12 mouse cellular contexts compared by ENCODE assay signal in genomic region chr2:129998476-129998875, GRCm38 (mm10). TPM values are rescaled to one million over a fixed set of nuclear protein-coding genes. Genes with fewer than 3 reads are reported as not detected.
DNase-seq lines count a peak whose midpoint lies in the region; ATAC-seq and TF ChIP-seq lines count a peak whose summit lies in the region.
"Had no signal": no experiment of that assay in that cellular context is flagged by ENCODE, and none has a peak within 500 bp of the region (broad histone marks: within the 10 kb centered on the region; RNA-seq: fewer than 3 reads in every experiment).

No protein-coding gene starts in this region.

- WGBS in midbrain, postnatal 0 days, result 69% methylated on average over 7 of the region's 7 CpGs
- WGBS in midbrain, embryonic 16.5 days, result 70% methylated on average over 7 of the region's 7 CpGs
- 76% methylated on average over 7 of the region's 7 CpGs for WGBS in kidney, embryonic 14.5 days
- 72% methylated on average over 7 of the region's 7 CpGs for WGBS in hindbrain, embryonic 12.5 days

- H3K9me3 ChIP-seq in midbrain, postnatal 0 days (ENCODE audit: low read length), result no peaks in the 10 kb centered on the region
- no peaks in the 10 kb centered on the region for H3K9me3 ChIP-seq in midbrain, embryonic 16.5 days (replicated peaks; ENCODE audit: control insufficient read depth, low read length, poor library complexity, severe bottlenecking)
- H3K9me3 ChIP-seq in kidney, embryonic 14.5 days (ENCODE audit: control insufficient read depth, low read length), result no peaks in the 10 kb centered on the region
- H3K9me3 ChIP-seq in hindbrain, embryonic 12.5 days (replicated peaks), result no peaks in the 10 kb centered on the region
- H3K9me3 ChIP-seq: hindbrain, embryonic 15.5 days; liver, embryonic 12.5 days had no signal

- DNase-seq in midbrain, postnatal 0 days (ENCODE audit: low spot score), result peak; percentile 41
- peak; percentile 64 to 65 for DNase-seq in cerebellum, postnatal 36 days
- DNase-seq in layer of hippocampus, postnatal 25 days (ENCODE audit: extremely low spot score in 1 of 2, low spot score in 1 of 2), result peak; percentile 66 to 74
- DNase-seq in kidney, postnatal 4 days, result no peak
- DNase-seq: lung, postnatal 36 days; retina, postnatal 1 day had no signal

- H3K4me2 ChIP-seq in midbrain, postnatal 0 days (ENCODE audit: low read depth, low read length, poor library complexity, severe bottlenecking), result no peak overlapping the region
- no peak overlapping the region for H3K4me2 ChIP-seq in midbrain, embryonic 16.5 days (ENCODE audit: low read length)
- no peak overlapping the region for H3K4me2 ChIP-seq in kidney, embryonic 14.5 days (replicated peaks; ENCODE audit: low read depth, low read length)
- no peak overlapping the region for H3K4me2 ChIP-seq in hindbrain, embryonic 12.5 days (replicated peaks)
- H3K4me2 ChIP-seq: hindbrain, embryonic 15.5 days; liver, embryonic 12.5 days had no signal

- H3K27ac ChIP-seq in midbrain, postnatal 0 days (ENCODE audit: low read depth, low read length), result no peak overlapping the region
- H3K27ac ChIP-seq in midbrain, embryonic 16.5 days (ENCODE audit: low read length), result no peak overlapping the region
- no peak overlapping the region for H3K27ac ChIP-seq in kidney, embryonic 14.5 days (ENCODE audit: low read depth, low read length)
- no peak overlapping the region for H3K27ac ChIP-seq in hindbrain, embryonic 12.5 days
- H3K27ac ChIP-seq: hindbrain, embryonic 15.5 days; liver, embryonic 12.5 days had no signal

- no peaks in the 10 kb centered on the region for H3K27me3 ChIP-seq in midbrain, postnatal 0 days (ENCODE audit: insufficient read depth, low read length)
- H3K27me3 ChIP-seq in midbrain, embryonic 16.5 days (ENCODE audit: control insufficient read depth, insufficient read depth, low read depth, low read length), result no peaks in the 10 kb centered on the region
- H3K27me3 ChIP-seq in kidney, embryonic 14.5 days (ENCODE audit: control insufficient read depth, insufficient read depth, low read length), result no peaks in the 10 kb centered on the region
- H3K27me3 ChIP-seq in hindbrain, embryonic 12.5 days, result no peaks in the 10 kb centered on the region
- H3K27me3 ChIP-seq: hindbrain, embryonic 15.5 days; liver, embryonic 12.5 days had no signal

- TF ChIP-seq CTCF in midbrain, postnatal 0 days (IDR thresholded peaks at IDR 0.05), result no peak

- no peak for ATAC-seq in midbrain, postnatal 0 days (ENCODE audit: low FRiP score)
- no peak for ATAC-seq in midbrain, embryonic 16.5 days
- no peak for ATAC-seq in kidney, embryonic 14.5 days (ENCODE audit: low FRiP score, low TSS enrichment)
- ATAC-seq in hindbrain, embryonic 12.5 days (ENCODE audit: low FRiP score), result no peak
- ATAC-seq: liver, embryonic 12.5 days had no signal

- H3K4me3 ChIP-seq in midbrain, postnatal 0 days (ENCODE audit: low read depth, low read length), result no peak overlapping the region
- H3K4me3 ChIP-seq in midbrain, embryonic 16.5 days (ENCODE audit: low read depth, low read length), result no peak overlapping the region
- no peak overlapping the region for H3K4me3 ChIP-seq in kidney, embryonic 14.5 days (ENCODE audit: low read length)
- no peak overlapping the region for H3K4me3 ChIP-seq in hindbrain, embryonic 12.5 days
- H3K4me3 ChIP-seq: hindbrain, embryonic 15.5 days; liver, embryonic 12.5 days had no signal

- no peak overlapping the region for H3K9ac ChIP-seq in midbrain, postnatal 0 days (replicated peaks; ENCODE audit: low read length, poor library complexity, severe bottlenecking)
- no peak overlapping the region for H3K9ac ChIP-seq in midbrain, embryonic 16.5 days (ENCODE audit: low read depth, low read length)
- no peak overlapping the region for H3K9ac ChIP-seq in kidney, embryonic 14.5 days (ENCODE audit: low read depth, low read length)
- H3K9ac ChIP-seq in hindbrain, embryonic 12.5 days, result no peak overlapping the region
- H3K9ac ChIP-seq: hindbrain, embryonic 15.5 days; liver, embryonic 12.5 days had no signal

- H3K4me1 ChIP-seq in midbrain, postnatal 0 days (ENCODE audit: insufficient read depth, low read length), result no peaks in the 10 kb centered on the region
- H3K4me1 ChIP-seq in midbrain, embryonic 16.5 days (ENCODE audit: control insufficient read depth, insufficient read depth, low read length), result no peaks in the 10 kb centered on the region
- no peaks in the 10 kb centered on the region for H3K4me1 ChIP-seq in kidney, embryonic 14.5 days (ENCODE audit: control insufficient read depth, insufficient read depth, low read length)
- no peaks in the 10 kb centered on the region for H3K4me1 ChIP-seq in hindbrain, embryonic 12.5 days
- H3K4me1 ChIP-seq: hindbrain, embryonic 15.5 days; liver, embryonic 12.5 days had no signal

- no peaks in the 10 kb centered on the region for H3K36me3 ChIP-seq in midbrain, postnatal 0 days (ENCODE audit: insufficient read depth, low read length)
- H3K36me3 ChIP-seq in midbrain, embryonic 16.5 days (ENCODE audit: control insufficient read depth, insufficient read depth, low read length), result no peaks in the 10 kb centered on the region
- no peaks in the 10 kb centered on the region for H3K36me3 ChIP-seq in kidney, embryonic 14.5 days (ENCODE audit: control insufficient read depth, insufficient read depth, low read length)
- no peaks in the 10 kb centered on the region for H3K36me3 ChIP-seq in hindbrain, embryonic 12.5 days
- H3K36me3 ChIP-seq: hindbrain, embryonic 15.5 days; liver, embryonic 12.5 days had no signal

RNA-seq across cellular contexts. Expression of gene Tgm3, which starts 13.7 kb away (rescaled TPM):
- 0.05 and 0.11 TPM in 2 replicates for total RNA-seq in midbrain, postnatal 0 days (2014; rRNA removed)
- polyA plus RNA-seq in midbrain, postnatal 0 days (2015; fragmentation: Nextera tagmentation; extraction: Ambion mirVana), result 0.06 and 0.07 TPM in 2 replicates
- not detected in 2 replicates for polyA plus RNA-seq in midbrain, embryonic 16.5 days (2015; fragmentation: Nextera tagmentation; extraction: Ambion mirVana)
- total RNA-seq in layer of hippocampus, postnatal 25 days (2021), result under 1 TPM; 0.35 to 0.42 TPM
- not detected in 2 replicates for polyA plus RNA-seq in kidney, embryonic 14.5 days (2014; fragmentation: Nextera tagmentation; extraction: Ambion mirVana)
- polyA plus RNA-seq in hindbrain, embryonic 12.5 days (2016; fragmentation: Nextera tagmentation; extraction: Ambion mirVana), result 0.05 TPM in 1 of 2 replicates, not detected in the other
- polyA plus RNA-seq: hindbrain, embryonic 15.5 days; kidney, embryonic 16.5 days; liver, embryonic 12.5 days had no signal

Comparison
In these comparisons a context has a peak if more than half of its experiments do, and no peak if none do; other contexts are left out.
1. DNase-seq: peak in midbrain, postnatal 0 days (single experiment), cerebellum, postnatal 36 days (2 of 2) and layer of hippocampus, postnatal 25 days (2 of 2); none in kidney, postnatal 4 days (0 of 2).